Mouse (Mus musculus): ENCODE results near the gene Mov10l1.

Gene Mov10l1

GRCm38 (mm10) chr15:89016722-89017121, 34.0 kb downstream of the Mov10l1 start:
- DNase-seq = no peak

- no peak for DNase-seq
Measured at GRCm38 (mm10) chr15:89020085-89020484, 37.4 kb downstream of the Mov10l1 start.

GRCm38 (mm10) chr15:89020492-89020891, 37.8 kb downstream of the Mov10l1 start:
- no peak for DNase-seq

GRCm38 (mm10) chr15:89044381-89044780, 61.7 kb downstream of the Mov10l1 start:
- DNase-seq = no peak

GRCm38 (mm10) chr15:89046356-89046755, 63.6 kb downstream of the Mov10l1 start:
- DNase-seq = no peak

GRCm38 (mm10) chr15:89054666-89055065, 72.0 kb downstream of the Mov10l1 start:
- DNase-seq = no peak

- no peak for DNase-seq
Measured at GRCm38 (mm10) chr15:89058736-89059135, 76.0 kb downstream of the Mov10l1 start.

GRCm38 (mm10) chr15:89059161-89059931, 76.6 kb downstream of the Mov10l1 start, which contains the start of gene Panx2:
TSS of gene Panx2 (plus strand) at chr15:89059734.
- DNase-seq = no peak

GRCm38 (mm10) chr15:89060032-89060681, 77.4 kb downstream of the Mov10l1 start:
- no peak for DNase-seq

GRCm38 (mm10) chr15:89060811-89061460, 78.2 kb downstream of the Mov10l1 start:
- DNase-seq = no peak

GRCm38 (mm10) chr15:89061761-89062517, 79.2 kb downstream of the Mov10l1 start:
- DNase-seq = no peak

GRCm38 (mm10) chr15:89062518-89062910, 79.8 kb downstream of the Mov10l1 start:
- DNase-seq = no peak

- no peak for DNase-seq
Measured at GRCm38 (mm10) chr15:89063001-89063400, 80.3 kb downstream of the Mov10l1 start.

- no peak for DNase-seq
Measured at GRCm38 (mm10) chr15:89063536-89063935, 80.8 kb downstream of the Mov10l1 start.

- no peak for DNase-seq
Measured at GRCm38 (mm10) chr15:89064891-89065290, 82.2 kb downstream of the Mov10l1 start.

GRCm38 (mm10) chr15:89067609-89068008, 84.9 kb downstream of the Mov10l1 start:
- DNase-seq = no peak

GRCm38 (mm10) chr15:89068226-89068625, 85.5 kb downstream of the Mov10l1 start:
- no peak for DNase-seq

GRCm38 (mm10) chr15:89069336-89069840, 86.7 kb downstream of the Mov10l1 start:
- DNase-seq = no peak

- no peak for DNase-seq
Measured at GRCm38 (mm10) chr15:89070606-89071005, 87.9 kb downstream of the Mov10l1 start.

- no peak for DNase-seq
Measured at GRCm38 (mm10) chr15:89073993-89074603, 91.4 kb downstream of the Mov10l1 start.

GRCm38 (mm10) chr15:89074613-89075477, 92.1 kb downstream of the Mov10l1 start, which contains the start of gene Trabd:
TSS of gene Trabd (plus strand) at chr15:89075124.
- DNase-seq = no peak

All from lung, postnatal 36 days (tissue).